Comparison of ENCODE assay signal across 25 mouse cellular contexts in genomic region chr6:123293509-123293908, GRCm38 (mm10). TPM values are rescaled to one million over a fixed set of nuclear protein-coding genes. Genes with fewer than 3 reads are reported as not detected.
"Had no signal": no experiment of that assay in that cellular context is flagged by ENCODE, and none has a peak within 500 bp of the region (broad histone marks: within the 10 kb centered on the region; RNA-seq: fewer than 3 reads in every experiment).

No protein-coding gene starts in this region.

RNA-seq across cellular contexts. Expression of gene Clec4e, which starts 3.8 kb away (rescaled TPM):
- total RNA-seq: layer of hippocampus, adult 8-10 months; layer of hippocampus, postnatal 10 days; layer of hippocampus, postnatal 36 days; left cerebral cortex, adult 2 months; left cerebral cortex, postnatal 10 days; left cerebral cortex, postnatal 36 days had no signal
- polyA plus RNA-seq: intestine, postnatal 0 days; kidney, embryonic 14.5 days; limb, embryonic 11.5 days; midbrain, embryonic 11.5 days; midbrain, embryonic 14.5 days; midbrain, postnatal 0 days; neural tube, embryonic 11.5 days; neural tube, embryonic 14.5 days; small intestine, adult 2 months; testis, adult 2 months had no signal

RNA-seq across cellular contexts. Expression of gene Vmn2r19, which starts 14.6 kb away (rescaled TPM):
- total RNA-seq: layer of hippocampus, adult 8-10 months; layer of hippocampus, postnatal 10 days; layer of hippocampus, postnatal 36 days; left cerebral cortex, adult 2 months; left cerebral cortex, postnatal 10 days; left cerebral cortex, postnatal 36 days; megakaryocyte progenitor cell, adult 5-6 weeks; megakaryocyte-erythroid progenitor cell, adult 5-6 weeks; midbrain, postnatal 0 days had no signal
- polyA plus RNA-seq: intestine, embryonic 14.5 days; intestine, postnatal 0 days; kidney, adult 2 months; kidney, embryonic 14.5 days; limb, embryonic 11.5 days; limb, embryonic 14.5 days; lung, adult 2 months; lung, embryonic 16.5 days; midbrain, embryonic 11.5 days; midbrain, embryonic 14.5 days; midbrain, postnatal 0 days; neural tube, embryonic 11.5 days; neural tube, embryonic 14.5 days; small intestine, adult 2 months; stomach, embryonic 16.5 days; urinary bladder, adult 2 months had no signal

RNA-seq across cellular contexts. Expression of gene Clec4d, which starts 31.6 kb away (rescaled TPM):
- total RNA-seq: layer of hippocampus, adult 8-10 months; layer of hippocampus, postnatal 10 days; layer of hippocampus, postnatal 36 days; left cerebral cortex, adult 2 months; left cerebral cortex, postnatal 10 days; left cerebral cortex, postnatal 36 days; midbrain, postnatal 0 days had no signal
- polyA plus RNA-seq: intestine, embryonic 14.5 days; kidney, embryonic 14.5 days; midbrain, embryonic 11.5 days; midbrain, embryonic 14.5 days; midbrain, postnatal 0 days; neural tube, embryonic 11.5 days; neural tube, embryonic 14.5 days; small intestine, adult 2 months; testis, adult 2 months had no signal
